Mouse (Mus musculus): ENCODE results near the gene Tmem94.

DNA sequence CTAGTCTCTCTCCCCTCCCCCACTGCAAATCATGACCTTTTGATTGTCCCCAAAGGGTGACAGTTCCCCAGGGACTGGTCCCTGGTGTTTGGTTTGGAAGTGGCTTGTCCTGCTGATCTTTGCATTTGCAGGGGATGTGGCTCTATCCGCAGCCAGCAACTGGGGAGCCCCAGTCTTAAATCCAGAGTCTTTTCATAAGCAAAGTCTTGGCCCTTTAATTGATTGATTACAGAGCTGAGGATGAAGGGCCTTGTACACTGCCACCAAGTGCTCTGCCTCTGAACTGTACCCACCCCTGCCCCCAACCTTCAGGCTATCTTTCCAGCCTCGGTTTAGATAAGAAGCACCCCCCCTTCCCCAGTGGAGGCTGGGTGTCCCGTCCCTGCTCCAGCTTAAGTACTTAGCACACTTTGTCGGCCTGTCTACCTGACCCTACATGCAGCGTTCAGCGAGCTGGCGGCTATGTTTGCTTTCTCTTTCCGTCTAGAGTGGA lies 67.8 kb downstream of the Tmem94 start:
- TF ChIP-seq POLR2A (IDR thresholded peaks at IDR 0.05; ENCODE audit: insufficient read depth, low read depth, low read length) (no peak), CTCF (IDR thresholded peaks at IDR 0.05; ENCODE audit: insufficient read depth, low read depth, low read length) (no peak)

All from olfactory bulb, adult 2 months (tissue).